Comparison of ENCODE assay signal across 13 mouse cellular contexts in genomic region chr8:91404311-91404710, GRCm38 (mm10).
"Had no signal": no experiment of that assay in that cellular context is flagged by ENCODE, and none has a peak within 500 bp of the region (broad histone marks: within the 10 kb centered on the region; RNA-seq: fewer than 3 reads in every experiment).

No protein-coding gene starts in this region.

- H3K27me3 ChIP-seq: limb, embryonic 15.5 days; lung, embryonic 15.5 days; megakaryocyte, embryonic 14.5 days; midbrain, embryonic 12.5 days; neural tube, embryonic 13.5 days had no signal

- H3K9ac ChIP-seq: limb, embryonic 15.5 days; lung, embryonic 15.5 days; midbrain, embryonic 12.5 days; neural tube, embryonic 13.5 days had no signal

- H3K4me2 ChIP-seq: limb, embryonic 15.5 days; lung, embryonic 15.5 days; midbrain, embryonic 12.5 days; neural tube, embryonic 13.5 days had no signal

- H3K4me1 ChIP-seq: midbrain, embryonic 12.5 days had no signal

- H3K4me3 ChIP-seq: limb, embryonic 15.5 days; lung, embryonic 15.5 days; megakaryocyte, embryonic 14.5 days; midbrain, embryonic 12.5 days; neural tube, embryonic 13.5 days had no signal

- ATAC-seq: midbrain, embryonic 16.5 days had no signal

- H3K27ac ChIP-seq: limb, embryonic 15.5 days; lung, embryonic 15.5 days; macrophage; midbrain, embryonic 12.5 days; neural tube, embryonic 13.5 days had no signal

- H3K9me3 ChIP-seq: limb, embryonic 15.5 days; lung, embryonic 15.5 days; megakaryocyte, embryonic 14.5 days; midbrain, embryonic 12.5 days; neural tube, embryonic 13.5 days had no signal

- DNase-seq: kidney, adult 11 months; layer of hippocampus, adult 9-11 months; layer of hippocampus, postnatal 36 days; lung, postnatal 14 days; right cerebral cortex, postnatal 14 days; thymus, postnatal 36 days had no signal
